Mouse (Mus musculus) urinary bladder, adult 2 months (tissue): ENCODE measurements around the gene Fam49a. TPM values are rescaled to one million over a fixed set of nuclear protein-coding genes. Genes with fewer than 3 reads are reported as not detected.
"Not testable (repeated sequence)": the region's sequence is repeated elsewhere in the genome, so short reads cannot be mapped to it uniquely, and the experiment has no call there.

Source experiments
- DNase-seq: peaks from one replicate; pipeline ENCODE4 v3.0.0; 2022; ENCODE audit warnings: low spot score
- polyA plus RNA-seq: library from polyadenylated mRNA; depleted of rRNA; stranded (reverse); fragments of >200 nt; gene quantifications from 2 replicates; pipeline ENCODE4 v1.2.3, GENCODE M21; 2012

The Fam49a gene
- polyA plus RNA-seq, 1 experiment, result 12.3 TPM

DNA sequence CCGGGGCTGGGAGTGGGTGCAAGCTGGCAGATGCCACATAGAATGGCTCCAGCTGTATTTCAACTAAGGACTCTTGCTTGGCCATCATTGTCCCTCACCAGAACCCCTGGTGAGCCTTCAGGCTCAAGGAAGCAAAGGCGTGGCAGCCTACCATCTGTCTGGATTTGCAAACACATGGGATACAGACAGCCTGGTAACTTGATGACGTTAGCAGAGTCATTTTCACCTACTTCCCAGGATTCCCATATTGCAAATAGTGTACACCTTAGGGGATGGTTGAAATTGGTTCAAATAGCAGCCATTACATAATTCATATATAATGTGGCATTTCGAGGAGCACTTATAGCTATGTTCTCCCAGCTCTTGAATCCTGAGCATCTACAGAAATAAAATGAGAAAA lies 52.0 kb downstream of the Fam49a start:
- no peak for DNase-seq

- no peak for DNase-seq
These were observed 52.4 kb downstream of the Fam49a start for GRCm38 (mm10) chr12:12314326-12314725.

- no peak for DNase-seq
These were observed 53.1 kb downstream of the Fam49a start for GRCm38 (mm10) chr12:12315011-12315410.

DNA sequence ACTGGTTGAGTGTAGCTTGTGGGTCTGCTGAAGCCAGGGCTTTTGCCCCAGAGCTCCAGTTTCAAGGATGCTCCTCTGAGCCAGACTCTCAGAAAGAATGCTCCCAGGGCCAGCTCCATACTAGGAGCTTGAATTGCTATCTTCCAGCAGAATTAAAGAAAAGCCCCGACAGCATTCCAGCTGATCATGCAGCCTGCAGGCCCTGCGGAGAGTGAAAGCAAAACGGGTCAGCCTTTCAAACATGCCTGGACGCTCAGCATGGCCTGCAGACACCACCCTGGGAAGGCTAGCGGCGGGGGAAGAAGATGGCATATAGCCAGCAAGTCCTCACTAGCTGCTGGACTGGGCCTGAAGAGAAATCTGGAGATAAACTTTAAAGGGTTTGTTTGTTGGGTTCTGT lies 55.0 kb downstream of the Fam49a start:
- no peak for DNase-seq

DNA sequence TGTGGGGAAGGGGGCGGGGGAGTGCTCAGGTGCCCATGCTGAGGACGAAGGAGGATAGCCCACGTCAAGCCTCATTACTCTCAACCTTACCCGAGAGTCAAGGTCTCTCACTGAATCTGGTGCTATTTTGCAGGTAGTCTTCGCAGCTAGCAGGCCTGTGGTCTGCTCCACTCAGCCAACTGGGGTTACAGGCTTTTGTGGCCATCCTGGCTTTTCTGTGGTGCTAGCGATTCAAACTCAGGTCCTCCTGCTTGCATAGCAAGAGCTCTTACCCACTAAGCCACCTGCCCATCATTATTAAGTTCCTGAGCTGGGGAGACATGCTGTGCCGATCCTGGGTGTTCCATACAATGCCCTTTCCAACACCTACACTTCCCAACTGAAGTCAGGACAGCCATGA lies 55.7 kb downstream of the Fam49a start:
- DNase-seq, result no peak

DNA sequence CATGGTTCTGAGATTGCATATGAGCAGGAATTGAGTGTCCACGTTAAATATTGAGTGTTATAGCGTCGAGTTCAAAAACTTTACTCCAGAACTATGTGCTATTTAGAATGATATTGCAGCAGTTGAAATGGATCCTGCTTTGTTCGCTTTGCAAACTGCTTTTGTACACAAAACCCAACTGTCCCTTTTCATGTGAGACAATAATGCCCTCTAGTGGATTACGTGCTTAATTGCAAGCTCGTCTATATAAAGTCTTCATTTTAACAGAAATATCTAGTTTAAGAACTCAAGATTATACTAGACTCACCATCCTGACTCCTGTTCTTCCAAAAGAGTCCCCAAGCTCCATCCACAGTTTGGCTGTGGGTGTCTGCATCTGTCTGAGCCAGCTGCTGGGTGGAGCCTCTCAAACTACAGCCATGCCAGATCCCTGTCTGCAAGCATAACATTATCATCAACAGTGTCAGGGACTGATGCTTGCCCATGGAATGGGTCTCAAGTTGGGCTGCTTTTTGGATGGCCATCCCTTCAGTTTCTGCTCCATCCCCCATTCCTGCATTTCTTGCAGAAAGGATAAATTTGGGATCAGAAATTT lies 56.3 kb downstream of the Fam49a start:
- peak; percentile 6 for DNase-seq

DNA sequence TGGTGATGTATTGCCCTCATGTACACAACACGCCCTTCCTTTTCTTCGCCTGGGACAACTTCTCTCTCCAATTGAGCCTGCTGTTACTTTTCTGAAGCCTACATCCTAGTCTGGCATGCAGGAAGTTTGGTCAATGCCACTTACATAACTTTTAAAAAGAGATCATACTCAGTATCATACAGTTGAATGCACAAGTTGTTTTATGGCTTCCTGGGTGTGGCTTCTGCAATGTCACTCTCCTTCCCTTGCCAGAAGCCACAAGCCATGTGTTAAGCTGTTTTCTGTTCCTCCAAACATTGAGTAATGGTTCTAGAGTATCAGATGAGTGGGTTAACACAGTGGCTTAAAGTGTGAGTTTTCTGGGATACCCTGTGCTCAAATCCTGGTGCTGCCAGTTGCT lies 58.8 kb downstream of the Fam49a start:
- no peak for DNase-seq

GRCm38 (mm10) chr12:12321111-12321510 lies 59.2 kb downstream of the Fam49a start:
- no peak for DNase-seq

DNA sequence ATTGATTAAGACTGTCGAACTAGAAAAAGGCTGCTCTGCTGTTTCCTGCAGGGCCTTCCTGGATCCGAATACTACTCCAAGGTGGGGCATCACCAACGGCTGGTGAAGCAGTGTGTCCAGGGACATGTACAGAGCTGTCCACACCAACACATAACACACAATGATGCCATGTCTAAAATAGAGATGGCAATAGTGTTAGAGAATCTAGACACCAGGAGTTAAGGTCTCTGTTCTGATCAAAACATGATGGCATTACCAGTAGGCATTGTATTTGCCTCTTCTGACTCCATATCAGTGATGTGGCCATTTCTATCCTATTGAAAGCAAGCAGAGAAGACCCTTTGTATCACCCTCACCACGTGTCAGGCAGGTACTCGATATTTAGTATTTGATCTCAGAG lies 61.1 kb downstream of the Fam49a start:
- DNase-seq, result no peak

- DNase-seq, result peak; percentile 82
These were observed 61.8 kb downstream of the Fam49a start for GRCm38 (mm10) chr12:12323616-12324223.

DNA sequence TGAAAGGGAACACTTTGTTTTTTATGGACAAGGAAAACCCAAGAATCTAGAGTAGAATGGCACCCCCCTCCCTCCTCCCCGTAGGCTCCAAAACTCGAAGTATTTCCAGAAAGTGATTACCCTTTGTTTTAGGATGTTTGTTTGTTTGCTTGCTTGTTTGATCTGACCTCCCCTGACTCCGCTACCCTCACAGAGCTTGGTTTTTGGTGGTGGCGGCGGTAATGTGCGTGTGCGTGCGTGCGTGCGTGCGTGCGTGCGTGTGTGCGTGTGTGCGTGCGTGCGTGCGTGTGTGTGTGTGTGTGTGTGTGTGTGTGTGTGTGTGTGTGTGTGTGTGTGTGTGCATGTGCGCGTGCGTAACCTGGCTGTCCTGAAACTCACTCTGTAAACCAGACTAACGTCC lies 62.3 kb downstream of the Fam49a start:
- not testable (repeated sequence) for DNase-seq

DNA sequence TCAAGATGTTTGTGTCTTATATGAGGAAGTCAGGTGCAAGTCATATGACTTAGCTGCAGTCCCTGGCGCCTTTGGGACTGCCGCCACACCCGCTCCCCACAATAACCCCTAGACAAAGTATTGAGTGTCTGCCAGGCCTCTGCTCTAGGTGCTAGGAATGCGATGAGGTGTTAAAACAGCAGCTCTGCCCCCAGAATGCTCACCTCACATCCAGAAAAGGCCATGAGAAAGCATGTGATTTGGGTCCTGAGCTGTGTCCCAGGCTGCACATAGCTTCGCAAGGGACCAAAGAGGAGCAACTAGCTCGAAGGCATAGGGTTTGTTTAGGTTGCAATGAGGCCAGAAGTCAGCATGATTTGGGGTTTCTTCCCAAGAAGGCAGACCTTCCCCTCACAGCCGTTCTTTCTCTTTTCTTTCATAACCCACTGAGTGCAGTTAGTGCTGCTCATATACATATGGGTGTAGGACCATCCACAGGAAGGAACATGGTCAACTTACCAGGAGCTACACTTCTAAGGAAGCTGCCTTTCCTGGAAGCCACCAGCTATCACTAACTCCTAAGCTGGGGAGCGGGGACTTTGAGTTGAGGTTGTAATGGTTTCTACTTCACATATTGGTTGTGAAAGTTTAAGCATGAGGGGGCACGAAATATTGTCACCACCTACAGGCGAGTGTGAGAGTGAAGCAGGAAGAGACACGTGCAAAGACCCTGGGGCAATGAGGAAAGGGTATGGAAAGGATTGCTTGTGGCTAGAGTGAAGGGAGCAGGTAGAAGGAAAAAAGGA lies 71.8 kb downstream of the Fam49a start:
- DNase-seq, result no peak

GRCm38 (mm10) chr12:12334486-12334885 lies 72.5 kb downstream of the Fam49a start:
- no peak for DNase-seq

- DNase-seq, result no peak
These were observed 73.6 kb downstream of the Fam49a start for GRCm38 (mm10) chr12:12335566-12335965.

DNA sequence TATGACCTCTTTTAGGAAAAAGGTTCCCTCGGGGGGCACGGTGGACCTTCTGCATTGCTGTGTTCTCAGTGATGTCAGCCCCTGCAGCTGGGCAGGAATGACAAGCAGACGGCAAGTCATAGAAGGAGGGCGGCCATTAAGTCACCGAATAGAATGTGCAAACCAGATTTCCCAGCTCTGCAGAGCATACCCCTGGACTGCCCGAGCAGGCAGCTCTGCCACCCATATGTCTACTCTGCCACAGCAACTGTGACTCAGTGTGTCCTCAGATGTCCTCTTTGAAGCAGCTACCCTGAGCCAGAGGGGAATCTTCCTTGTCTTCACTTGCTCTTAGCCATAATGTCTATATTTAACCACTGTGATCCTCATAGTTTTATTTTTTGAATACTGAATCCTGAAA lies 75.4 kb downstream of the Fam49a start:
- no peak for DNase-seq

DNA sequence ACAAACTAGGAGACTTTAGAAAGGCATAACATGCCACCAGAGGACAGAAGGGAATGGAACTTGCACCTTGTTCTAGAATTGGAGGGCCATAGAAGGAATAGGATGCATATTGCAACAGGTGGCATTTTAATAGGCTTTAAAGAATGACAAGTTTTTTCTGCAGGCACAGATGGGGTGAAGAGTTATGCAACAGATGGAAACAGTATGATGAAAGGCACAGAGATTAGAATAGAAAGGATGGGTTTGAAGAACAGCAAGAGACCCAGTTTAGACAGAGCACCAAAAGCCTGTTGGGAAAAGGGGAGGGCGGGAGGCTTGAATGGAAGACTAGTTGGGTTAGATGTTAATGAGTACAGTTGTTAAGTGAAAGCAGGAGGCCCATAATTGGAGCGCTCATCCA lies 81.4 kb downstream of the Fam49a start:
- no peak for DNase-seq

- no peak for DNase-seq
These were observed 86.7 kb downstream of the Fam49a start for GRCm38 (mm10) chr12:12348625-12349024.

GRCm38 (mm10) chr12:12349645-12350288 lies 87.8 kb downstream of the Fam49a start:
- no peak for DNase-seq

DNA sequence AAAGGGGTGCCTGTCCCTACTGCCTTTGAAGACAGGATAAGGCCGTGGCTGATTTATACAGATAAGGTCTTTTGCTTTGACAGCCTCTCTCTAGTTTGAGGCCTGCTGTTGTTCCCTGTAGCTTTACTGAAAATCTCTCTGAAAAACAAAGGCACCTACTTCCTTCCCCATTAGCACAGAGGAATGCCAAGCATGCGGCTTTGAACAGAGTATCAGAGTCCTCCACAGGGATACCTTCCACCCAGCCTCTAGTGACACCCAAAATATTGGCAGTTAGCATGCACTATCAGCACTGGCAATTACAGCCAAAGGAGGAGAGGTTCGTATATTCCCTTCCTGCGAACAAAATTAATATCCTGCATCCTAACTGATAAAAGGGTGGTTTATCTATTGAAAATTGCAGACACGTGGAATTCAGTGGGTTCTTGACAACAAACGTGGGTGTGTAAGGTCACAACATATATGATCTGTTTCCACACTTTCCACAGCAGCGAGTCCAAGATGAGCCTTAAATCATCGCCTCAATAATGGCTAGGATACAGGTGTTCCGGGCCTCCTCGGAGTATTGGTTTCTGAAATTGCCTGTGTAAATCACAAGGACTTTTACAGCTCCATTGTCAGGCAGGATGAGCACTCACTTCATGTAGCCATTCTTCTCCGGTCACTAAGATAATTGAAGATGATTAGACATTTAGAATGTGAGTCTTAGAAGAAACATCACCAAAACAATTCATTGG lies 90.0 kb downstream of the Fam49a start:
- DNase-seq, result no peak

DNA sequence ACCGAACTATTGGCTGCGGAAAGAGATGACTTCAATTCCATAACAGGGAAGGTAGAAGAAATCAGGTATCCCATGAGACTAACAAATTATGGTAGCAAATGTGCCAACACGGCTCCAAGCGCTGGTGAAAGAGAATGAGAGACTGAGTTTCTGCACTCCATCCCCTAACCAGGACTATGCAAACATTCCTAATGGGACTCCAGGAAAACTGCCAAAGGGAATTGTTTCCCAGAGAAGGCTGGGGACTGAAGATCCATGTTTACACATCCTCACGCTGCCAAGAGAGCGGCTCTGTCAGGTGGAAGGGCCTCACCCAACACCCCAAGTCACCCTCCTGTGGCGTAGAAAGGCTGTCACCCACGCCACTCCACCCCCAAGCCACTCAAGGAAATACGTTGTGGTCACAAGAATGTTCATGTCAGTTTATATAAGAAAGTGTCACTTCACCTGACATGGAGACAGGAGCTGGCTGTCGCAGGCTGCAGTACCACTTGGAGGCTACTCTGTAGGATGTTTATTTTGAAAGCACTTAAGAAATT lies 92.2 kb downstream of the Fam49a start:
- no peak for DNase-seq

GRCm38 (mm10) chr12:12356048-12356447 lies 94.1 kb downstream of the Fam49a start:
- no peak for DNase-seq

DNA sequence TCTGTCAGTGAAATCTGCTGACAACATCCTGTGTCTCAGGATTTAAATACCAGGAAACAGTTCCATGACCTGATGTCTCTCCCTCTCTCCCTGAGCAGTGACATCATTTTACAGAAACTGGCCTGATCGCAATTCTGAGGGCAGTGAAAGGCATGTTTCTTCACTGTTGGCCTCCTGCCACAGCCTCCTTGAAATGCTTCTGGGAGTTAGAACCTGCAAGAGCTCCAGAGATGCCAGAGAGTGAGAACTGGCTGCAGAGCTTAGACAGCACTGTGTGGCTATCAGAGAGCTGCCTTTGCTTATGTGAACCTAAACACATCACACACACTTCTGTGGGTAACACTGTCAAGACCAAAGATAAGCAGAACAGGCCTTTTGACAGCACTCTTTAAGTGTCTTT lies 94.5 kb downstream of the Fam49a start:
- DNase-seq, result no peak
